Mouse (Mus musculus): ENCODE results near the gene Olfr548-ps1. TPM values are rescaled to one million over a fixed set of nuclear protein-coding genes. Genes with fewer than 3 reads are reported as not detected.

The Olfr548-ps1 gene
- not detected in 2 replicates for polyA plus RNA-seq (2015; fragmentation: Nextera tagmentation; extraction: Ambion mirVana)

GRCm38 (mm10) chr7:102540596-102540995 lies at the start of gene Olfr548-ps1:
TSS of gene Olfr548-ps1 (plus strand) at chr7:102540896.

DNA sequence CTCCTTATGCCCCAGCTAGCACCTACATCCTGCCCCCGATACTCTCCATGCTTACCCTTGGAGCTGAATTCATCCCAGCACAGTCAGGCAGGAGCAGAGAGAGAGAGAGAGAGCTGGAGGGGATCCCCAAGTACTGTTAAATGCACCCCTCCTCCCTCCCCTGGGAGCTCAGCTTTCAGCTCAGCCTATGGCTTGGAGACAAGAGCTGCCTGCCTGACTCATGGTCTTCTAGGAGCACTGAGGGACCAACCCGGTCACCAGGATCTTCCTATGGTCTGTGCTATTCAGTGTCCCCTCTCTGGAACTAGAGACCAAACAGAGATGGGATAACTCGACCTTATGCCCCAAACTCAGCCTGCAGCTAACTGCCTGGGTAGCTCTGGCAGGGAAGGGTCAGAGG lies 41.2 kb upstream of the Olfr548-ps1 start, which contains the start of gene Olfr545:
TSS of gene Olfr545 (minus strand) at position 101 of the 400 bp plus-strand sequence.

GRCm38 (mm10) chr7:102534449-102534848 lies 6.2 kb upstream of the Olfr548-ps1 start, which contains the start of gene Olfr547:
TSS of gene Olfr547 (plus strand) at chr7:102534749.

GRCm38 (mm10) chr7:102549570-102549969 lies 8.9 kb downstream of the Olfr548-ps1 start, which contains the start of gene Olfr549:
TSS of gene Olfr549 (plus strand) at chr7:102549870.

DNA sequence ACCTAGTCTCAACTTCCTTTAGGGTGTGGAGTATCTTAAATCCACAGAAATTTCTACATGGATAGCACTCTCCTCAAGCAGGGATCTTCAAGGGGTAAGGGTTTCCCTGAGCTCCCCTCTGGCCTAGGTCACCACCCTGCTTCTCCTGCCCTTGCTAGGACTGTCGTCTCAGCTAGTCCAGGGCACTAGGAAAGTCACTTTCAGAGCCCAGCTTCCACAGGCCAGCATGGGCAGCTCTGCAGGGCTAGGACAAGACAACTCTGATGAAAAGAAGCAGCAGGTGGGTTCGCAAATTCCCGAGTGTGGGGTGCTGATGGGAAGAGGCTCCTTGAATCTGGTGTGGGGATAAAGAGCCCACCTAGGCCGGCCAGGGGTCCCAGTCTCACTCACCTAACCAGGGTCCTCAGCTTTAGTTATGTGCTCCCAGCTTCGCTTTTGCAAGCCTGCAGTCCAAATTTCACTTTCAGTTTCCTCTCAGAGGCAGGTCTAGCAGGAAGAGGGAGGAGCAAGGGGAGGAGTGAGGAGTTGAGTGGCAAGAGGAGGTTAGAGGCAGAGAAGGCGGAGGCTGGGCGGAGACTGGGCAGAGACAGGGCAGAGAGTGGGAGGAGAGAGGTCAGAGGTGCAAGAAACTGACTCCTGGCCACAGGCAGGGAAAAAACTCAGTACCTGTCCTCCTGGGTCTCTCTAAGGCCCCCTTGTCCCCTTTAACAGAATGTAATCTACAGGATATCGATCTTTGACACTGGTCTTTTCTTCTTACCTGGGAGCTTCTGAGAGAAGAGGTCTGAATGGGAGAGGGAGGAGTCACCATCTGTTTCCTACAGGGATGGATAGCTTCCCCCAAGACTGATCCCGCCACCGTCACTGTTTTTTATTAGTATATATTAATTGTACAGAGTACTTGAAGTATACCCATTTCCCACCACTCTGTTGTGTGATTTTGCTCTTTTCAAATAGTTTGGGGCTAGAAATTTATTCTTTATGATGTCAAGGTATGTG lies 24.6 kb downstream of the Olfr548-ps1 start, which contains the start of gene Trim21:
TSS of gene Trim21 (minus strand) at position 488 of the 999 bp plus-strand sequence.

GRCm38 (mm10) chr7:102571142-102571541 lies 30.4 kb downstream of the Olfr548-ps1 start, which contains the start of gene Olfr550:
TSS of gene Olfr550 (plus strand) at chr7:102571442.

DNA sequence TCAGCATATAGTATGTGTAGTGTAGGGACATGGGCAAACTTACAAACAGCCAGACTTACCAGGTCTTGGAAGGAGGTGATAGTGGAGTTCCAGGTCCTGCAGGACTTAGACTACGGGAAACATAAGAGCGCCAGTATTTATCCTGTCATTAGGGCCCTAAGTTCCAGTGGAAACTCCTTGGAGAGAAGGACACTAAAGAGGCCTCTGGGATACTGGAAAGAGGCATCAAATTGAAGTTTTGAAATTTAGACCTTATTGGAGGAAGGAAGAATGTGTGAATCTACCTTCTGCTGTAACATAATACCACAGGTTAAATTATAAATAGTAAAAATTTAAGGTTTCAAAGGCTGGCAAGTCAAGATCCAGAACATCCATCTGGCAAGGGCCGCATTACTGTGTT lies 51.1 kb downstream of the Olfr548-ps1 start, which contains the start of gene Olfr551:
TSS of gene Olfr551 (minus strand) at position 101 of the 400 bp plus-strand sequence.

Other genes with a start within 250 kb of the Olfr548-ps1 start
- 23.1 and 26.0 TPM in 2 replicates for gene Rrm1, start 99.2 kb upstream of the Olfr548-ps1 start, polyA plus RNA-seq (2015; fragmentation: Nextera tagmentation; extraction: Ambion mirVana)
- gene Olfr543, start 59.2 kb upstream of the Olfr548-ps1 start, polyA plus RNA-seq (2015; fragmentation: Nextera tagmentation; extraction: Ambion mirVana), result 0.27 and 0.57 TPM in 2 replicates
- 0.06 TPM in 2 replicates for gene Olfr544, start 52.6 kb upstream of the Olfr548-ps1 start, polyA plus RNA-seq (2015; fragmentation: Nextera tagmentation; extraction: Ambion mirVana)
- 0.13 and 0.19 TPM in 2 replicates for gene Olfr545, start 41.3 kb upstream of the Olfr548-ps1 start, polyA plus RNA-seq (2015; fragmentation: Nextera tagmentation; extraction: Ambion mirVana)
- not detected in 2 replicates for gene Olfr547, start 6.1 kb upstream of the Olfr548-ps1 start, polyA plus RNA-seq (2015; fragmentation: Nextera tagmentation; extraction: Ambion mirVana)
- gene Olfr549, start 9.0 kb downstream of the Olfr548-ps1 start, polyA plus RNA-seq (2015; fragmentation: Nextera tagmentation; extraction: Ambion mirVana), result not detected in 2 replicates
- gene Trim21, start 24.6 kb downstream of the Olfr548-ps1 start, polyA plus RNA-seq (2015; fragmentation: Nextera tagmentation; extraction: Ambion mirVana), result 0.22 and 0.38 TPM in 2 replicates
- gene Olfr550, start 30.5 kb downstream of the Olfr548-ps1 start, polyA plus RNA-seq (2015; fragmentation: Nextera tagmentation; extraction: Ambion mirVana), result not detected in 2 replicates
- not detected in 2 replicates for gene Olfr551, start 51.0 kb downstream of the Olfr548-ps1 start, polyA plus RNA-seq (2015; fragmentation: Nextera tagmentation; extraction: Ambion mirVana)
- gene Olfr552, start 56.9 kb downstream of the Olfr548-ps1 start, polyA plus RNA-seq (2015; fragmentation: Nextera tagmentation; extraction: Ambion mirVana), result not detected in 2 replicates
- gene Olfr553, start 77.3 kb downstream of the Olfr548-ps1 start, polyA plus RNA-seq (2015; fragmentation: Nextera tagmentation; extraction: Ambion mirVana), result not detected in 2 replicates
- not detected in 2 replicates for gene Olfr554, start 97.5 kb downstream of the Olfr548-ps1 start, polyA plus RNA-seq (2015; fragmentation: Nextera tagmentation; extraction: Ambion mirVana)
- gene Olfr555, start 117.9 kb downstream of the Olfr548-ps1 start, polyA plus RNA-seq (2015; fragmentation: Nextera tagmentation; extraction: Ambion mirVana), result not detected in 2 replicates
- not detected in 2 replicates for gene Olfr556, start 124.0 kb downstream of the Olfr548-ps1 start, polyA plus RNA-seq (2015; fragmentation: Nextera tagmentation; extraction: Ambion mirVana)
- gene Trim68, start 146.4 kb downstream of the Olfr548-ps1 start, polyA plus RNA-seq (2015; fragmentation: Nextera tagmentation; extraction: Ambion mirVana), result 5.5 and 9.0 TPM in 2 replicates
- gene Olfr557, start 155.0 kb downstream of the Olfr548-ps1 start, polyA plus RNA-seq (2015; fragmentation: Nextera tagmentation; extraction: Ambion mirVana), result not detected in 2 replicates
- gene Olfr558, start 161.3 kb downstream of the Olfr548-ps1 start, polyA plus RNA-seq (2015; fragmentation: Nextera tagmentation; extraction: Ambion mirVana), result 0.17 and 0.25 TPM in 2 replicates
- not detected in 2 replicates for gene Olfr33, start 178.2 kb downstream of the Olfr548-ps1 start, polyA plus RNA-seq (2015; fragmentation: Nextera tagmentation; extraction: Ambion mirVana)
- not detected in 2 replicates for gene Olfr559, start 186.6 kb downstream of the Olfr548-ps1 start, polyA plus RNA-seq (2015; fragmentation: Nextera tagmentation; extraction: Ambion mirVana)
- not detected in 2 replicates for gene Olfr560, start 218.5 kb downstream of the Olfr548-ps1 start, polyA plus RNA-seq (2015; fragmentation: Nextera tagmentation; extraction: Ambion mirVana)
- 0.12 and 0.17 TPM in 2 replicates for gene Olfr78, start 218.6 kb downstream of the Olfr548-ps1 start, polyA plus RNA-seq (2015; fragmentation: Nextera tagmentation; extraction: Ambion mirVana)
- not detected in 2 replicates for gene Olfr561, start 230.3 kb downstream of the Olfr548-ps1 start, polyA plus RNA-seq (2015; fragmentation: Nextera tagmentation; extraction: Ambion mirVana)

Data from neural tube, postnatal 0 days (tissue).